Mouse (Mus musculus) brain, adult 2 months (tissue): ENCODE measurements around the gene Pa2g4.
"Not testable (repeated sequence)": the region's sequence is repeated elsewhere in the genome, so short reads cannot be mapped to it uniquely, and the experiment has no call there.

Experiments used
- DNase-seq: peaks from one replicate; pipeline ENCODE4 v3.0.0; 2011; ENCODE audit warnings: low read depth, low spot score

Pa2g4 gene

GRCm38 (mm10) chr10:128578330-128578729 lies 12.5 kb upstream of the Pa2g4 start:
- DNase-seq: no peak

- no peak for DNase-seq
These were observed 9.3 kb upstream of the Pa2g4 start for GRCm38 (mm10) chr10:128575063-128575462.

GRCm38 (mm10) chr10:128565206-128565787 lies 490 bp downstream of the Pa2g4 start:
- DNase-seq: no peak

GRCm38 (mm10) chr10:128563544-128563943 lies 2.2 kb downstream of the Pa2g4 start:
- DNase-seq: no peak

- no peak for DNase-seq
These were observed 8.8 kb downstream of the Pa2g4 start for GRCm38 (mm10) chr10:128556963-128557362.

- DNase-seq: no peak
These were observed 9.5 kb downstream of the Pa2g4 start for GRCm38 (mm10) chr10:128556286-128556685.

GRCm38 (mm10) chr10:128555567-128555966 lies 10.2 kb downstream of the Pa2g4 start:
- not testable (repeated sequence) for DNase-seq

GRCm38 (mm10) chr10:128550144-128550823 lies 15.5 kb downstream of the Pa2g4 start:
- not testable (repeated sequence) for DNase-seq

GRCm38 (mm10) chr10:128549682-128550057 lies 16.1 kb downstream of the Pa2g4 start:
- DNase-seq: not testable (repeated sequence)

GRCm38 (mm10) chr10:128548947-128549681 lies 16.7 kb downstream of the Pa2g4 start, which contains the start of gene Rpl41:
Gene Rpl41 (minus strand): TSS chr10:128549305.
- DNase-seq: peak; percentile 99

- DNase-seq: not testable (repeated sequence)
These were observed 17.6 kb downstream of the Pa2g4 start for GRCm38 (mm10) chr10:128548051-128548791.

- DNase-seq: peak; percentile 100
These were observed 18.3 kb downstream of the Pa2g4 start, which contains the start of gene Zc3h10 for GRCm38 (mm10) chr10:128547361-128548032. Gene Zc3h10 (minus strand): TSS chr10:128547774.

GRCm38 (mm10) chr10:128546787-128547186 lies 19.0 kb downstream of the Pa2g4 start:
- no peak for DNase-seq

- DNase-seq: peak; percentile 73
These were observed 19.4 kb downstream of the Pa2g4 start for GRCm38 (mm10) chr10:128546361-128546760.

- no peak for DNase-seq
These were observed 20.3 kb downstream of the Pa2g4 start for GRCm38 (mm10) chr10:128545570-128545898.

GRCm38 (mm10) chr10:128544674-128545569 lies 20.9 kb downstream of the Pa2g4 start:
- DNase-seq: no peak

- no peak for DNase-seq
These were observed 21.6 kb downstream of the Pa2g4 start for GRCm38 (mm10) chr10:128544151-128544657.

- DNase-seq: peak; percentile 44
These were observed 22.7 kb downstream of the Pa2g4 start for GRCm38 (mm10) chr10:128543100-128543499.

- DNase-seq: no peak
These were observed 27.4 kb downstream of the Pa2g4 start for GRCm38 (mm10) chr10:128538340-128538870.
